Mouse (Mus musculus) liver, embryonic 15.5 days (tissue): ENCODE results near the gene Daam2. TPM values are rescaled to one million over a fixed set of nuclear protein-coding genes. Genes with fewer than 3 reads are reported as not detected.

ENCODE experiments used
- ATAC-seq: fragments of 200-750 bp; cut with Nextera tagmentation; 2 replicates; pipeline ENCODE4 v1.8.0; 2017; ENCODE audit warnings: moderate number of reproducible peaks, mild to moderate bottlenecking, moderate library complexity; ENCODE audit not compliant: insufficient read depth
- H3K27ac ChIP-seq: fragments of 300-500 bp; sonication (generic); replicated peaks from 2 replicates; pipeline ENCODE4 v1.5.1; 2015; ENCODE audit warnings: mild to moderate bottlenecking, inconsistent platforms
- H3K27me3 ChIP-seq: fragments of 300-500 bp; sonication (generic); 2 replicates; pipeline ENCODE4 v1.6.1; 2015; ENCODE audit warnings: mild to moderate bottlenecking, inconsistent platforms
- H3K36me3 ChIP-seq: fragments of 300-500 bp; sonication (generic); replicated peaks from 2 replicates; pipeline ENCODE4 v1.6.1; 2015; ENCODE audit warnings: moderate library complexity, mild to moderate bottlenecking, inconsistent platforms
- H3K4me1 ChIP-seq: fragments of 300-500 bp; sonication (generic); replicated peaks from 2 replicates; pipeline ENCODE4 v1.6.1; 2015; ENCODE audit warnings: inconsistent platforms
- H3K4me2 ChIP-seq: fragments of 300-500 bp; sonication (generic); 2 replicates; pipeline ENCODE4 v1.6.1; 2015; ENCODE audit warnings: moderate library complexity, mild to moderate bottlenecking, inconsistent platforms
- H3K4me3 ChIP-seq: fragments of 300-500 bp; sonication (generic); replicated peaks from 2 replicates; pipeline ENCODE4 v1.5.1; 2015; ENCODE audit warnings: mild to moderate bottlenecking, inconsistent platforms
- H3K9ac ChIP-seq: fragments of 300-500 bp; sonication (generic); 2 replicates; pipeline ENCODE4 v1.6.1; 2015; ENCODE audit warnings: moderate library complexity, mild to moderate bottlenecking, inconsistent platforms
- H3K9me3 ChIP-seq: fragments of 300-500 bp; sonication (generic); replicated peaks from 2 replicates; pipeline ENCODE4 v1.6.1; 2016; ENCODE audit warnings: inconsistent platforms
- WGBS: fragments of 180-500 bp; shearing (Covaris S2); methylation state at CpG from one replicate; pipeline ENCODE4 v1.1.7; 2015; ENCODE audit warnings: mixed read lengths; ENCODE audit not compliant: insufficient replicate concordance; 5-methylcytosine and 5-hydroxymethylcytosine counted together
- polyA plus RNA-seq: library from polyadenylated mRNA; unstranded; fragments of >200 nt; fragmentation: Nextera tagmentation; extraction: Ambion mirVana; gene quantifications from 2 replicates; pipeline ENCODE4 v1.2.1, GENCODE M21; 2015

The Daam2 gene
- polyA plus RNA-seq, 1 experiment from 2014 or later: 0.33 TPM

GRCm38 (mm10) chr17:49531661-49532060, 32.5 kb downstream of the Daam2 start:
- Histone ChIP-seq H3K9ac (no peak overlapping the region), H3K27me3 (no peaks in the 10 kb centered on the region), H3K36me3 (no peaks in the 10 kb centered on the region), H3K4me1 (no peaks in the 10 kb centered on the region), H3K27ac (no peak overlapping the region), H3K4me3 (no peak overlapping the region), H3K4me2 (no peak overlapping the region), H3K9me3 (no peaks in the 10 kb centered on the region)
- WGBS: 69% methylated on average over 5 of the region's 5 CpGs
- ATAC-seq: no peak

GRCm38 (mm10) chr17:49530215-49530614, 33.9 kb downstream of the Daam2 start:
- H3K9ac ChIP-seq: no peak overlapping the region
- H3K27ac ChIP-seq: no peak overlapping the region
- no peaks in the 10 kb centered on the region for H3K9me3 ChIP-seq
- 20% methylated on average over 3 of the region's 3 CpGs for WGBS
- H3K36me3 ChIP-seq: no peaks in the 10 kb centered on the region
- H3K4me2 ChIP-seq: no peak overlapping the region
- no peak for ATAC-seq
- no peaks in the 10 kb centered on the region for H3K4me1 ChIP-seq
- H3K4me3 ChIP-seq: no peak overlapping the region
- no peaks in the 10 kb centered on the region for H3K27me3 ChIP-seq

- WGBS: 39% methylated on average over 7 of the region's 7 CpGs
- H3K4me2 ChIP-seq: no peak overlapping the region
- no peaks in the 10 kb centered on the region for H3K9me3 ChIP-seq
- no peak for ATAC-seq
- no peaks in the 10 kb centered on the region for H3K36me3 ChIP-seq
- no peak overlapping the region for H3K27ac ChIP-seq
- no peaks in the 10 kb centered on the region for H3K4me1 ChIP-seq
- no peak overlapping the region for H3K9ac ChIP-seq
- H3K4me3 ChIP-seq: no peak overlapping the region
- no peaks in the 10 kb centered on the region for H3K27me3 ChIP-seq
These were observed 35.5 kb downstream of the Daam2 start for GRCm38 (mm10) chr17:49528503-49529205.

GRCm38 (mm10) chr17:49528033-49528432, 36.1 kb downstream of the Daam2 start:
- Histone ChIP-seq H3K27ac (no peak overlapping the region), H3K4me2 (no peak overlapping the region), H3K4me1 (no peaks in the 10 kb centered on the region), H3K27me3 (no peaks in the 10 kb centered on the region), H3K36me3 (no peaks in the 10 kb centered on the region), H3K9me3 (no peaks in the 10 kb centered on the region), H3K4me3 (no peak overlapping the region), H3K9ac (no peak overlapping the region)
- ATAC-seq: no peak
- 72% methylated on average over 4 of the region's 4 CpGs for WGBS

- H3K4me1 ChIP-seq: no peaks in the 10 kb centered on the region
- no peaks in the 10 kb centered on the region for H3K27me3 ChIP-seq
- ATAC-seq: no peak
- no peaks in the 10 kb centered on the region for H3K36me3 ChIP-seq
- no peak overlapping the region for H3K9ac ChIP-seq
- H3K9me3 ChIP-seq: no peaks in the 10 kb centered on the region
- no peak overlapping the region for H3K4me2 ChIP-seq
- no peak overlapping the region for H3K27ac ChIP-seq
- H3K4me3 ChIP-seq: no peak overlapping the region
- WGBS: 62% methylated on average over 5 of the region's 5 CpGs
These were observed 37.6 kb downstream of the Daam2 start for GRCm38 (mm10) chr17:49526566-49526965.

GRCm38 (mm10) chr17:49525911-49526310, 38.2 kb downstream of the Daam2 start:
- no peaks in the 10 kb centered on the region for H3K36me3 ChIP-seq
- ATAC-seq: no peak
- H3K27ac ChIP-seq: no peak overlapping the region
- H3K4me3 ChIP-seq: no peak overlapping the region
- H3K27me3 ChIP-seq: no peaks in the 10 kb centered on the region
- WGBS: 38% methylated on average over 4 of the region's 4 CpGs
- H3K9me3 ChIP-seq: no peaks in the 10 kb centered on the region
- H3K4me1 ChIP-seq: no peaks in the 10 kb centered on the region
- H3K9ac ChIP-seq: no peak overlapping the region
- no peak overlapping the region for H3K4me2 ChIP-seq

- 39% methylated on average over 2 of the region's 2 CpGs for WGBS
- no peak overlapping the region for H3K4me3 ChIP-seq
These were observed 39.6 kb downstream of the Daam2 start for GRCm38 (mm10) chr17:49524584-49524983.

GRCm38 (mm10) chr17:49522435-49522834, 41.7 kb downstream of the Daam2 start:
- no peaks in the 10 kb centered on the region for H3K27me3 ChIP-seq
- no peaks in the 10 kb centered on the region for H3K36me3 ChIP-seq
- no peaks in the 10 kb centered on the region for H3K4me1 ChIP-seq
- ATAC-seq: no peak
- H3K27ac ChIP-seq: no peak overlapping the region
- no peak overlapping the region for H3K9ac ChIP-seq
- no peak overlapping the region for H3K4me2 ChIP-seq
- H3K9me3 ChIP-seq: no peaks in the 10 kb centered on the region
- no peak overlapping the region for H3K4me3 ChIP-seq
- 21% methylated on average over 2 of the region's 2 CpGs for WGBS

More at GRCm38 (mm10) chr17:49524584-49524983, 39.6 kb downstream of the Daam2 start:
- Histone ChIP-seq H3K4me1 (no peaks in the 10 kb centered on the region), H3K4me2 (no peak overlapping the region), H3K9me3 (no peaks in the 10 kb centered on the region), H3K9ac (no peak overlapping the region), H3K36me3 (no peaks in the 10 kb centered on the region), H3K27ac (no peak overlapping the region), H3K27me3 (no peaks in the 10 kb centered on the region)
- no peak for ATAC-seq

- Histone ChIP-seq H3K27me3 (no peaks in the 10 kb centered on the region), H3K4me3 (no peak overlapping the region), H3K36me3 (no peaks in the 10 kb centered on the region), H3K27ac (no peak overlapping the region), H3K9ac (no peak overlapping the region), H3K4me2 (no peak overlapping the region), H3K4me1 (no peaks in the 10 kb centered on the region), H3K9me3 (no peaks in the 10 kb centered on the region)
- WGBS: 40% methylated on average over 7 of the region's 7 CpGs
- no peak for ATAC-seq
These were observed 42.1 kb downstream of the Daam2 start for GRCm38 (mm10) chr17:49522002-49522401.

GRCm38 (mm10) chr17:49520674-49521073, 43.5 kb downstream of the Daam2 start:
- H3K4me2 ChIP-seq: no peak overlapping the region
- no peak for ATAC-seq
- 66% methylated on average over 6 of the region's 6 CpGs for WGBS
- no peak overlapping the region for H3K4me3 ChIP-seq
- H3K36me3 ChIP-seq: no peaks in the 10 kb centered on the region
- no peaks in the 10 kb centered on the region for H3K9me3 ChIP-seq
- no peak overlapping the region for H3K9ac ChIP-seq
- H3K27ac ChIP-seq: no peak overlapping the region
- no peaks in the 10 kb centered on the region for H3K4me1 ChIP-seq
- H3K27me3 ChIP-seq: no peaks in the 10 kb centered on the region

- Histone ChIP-seq H3K4me1 (no peaks in the 10 kb centered on the region), H3K9ac (no peak overlapping the region), H3K36me3 (no peaks in the 10 kb centered on the region), H3K4me2 (no peak overlapping the region), H3K9me3 (no peaks in the 10 kb centered on the region), H3K27me3 (no peaks in the 10 kb centered on the region), H3K27ac (no peak overlapping the region), H3K4me3 (no peak overlapping the region)
- WGBS: 57% methylated on average over 7 of the region's 7 CpGs
- ATAC-seq: no peak
These were observed 44.4 kb downstream of the Daam2 start for GRCm38 (mm10) chr17:49519576-49520247.
